Mouse (Mus musculus) midbrain, embryonic 11.5 days (tissue): ENCODE measurements at regions not wholly inside any gene's neighbourhood (a gene's known extent, or its start where the extent isn't known, plus 50 kb on each side); places are given as distances from the start of the nearest gene placed in this dataset.

Source experiments
- ATAC-seq: fragments of 200-750 bp; cut with Nextera tagmentation; 2 replicates; pipeline ENCODE4 v1.8.0; 2017; ENCODE audit warnings: moderate TSS enrichment, moderate library complexity; ENCODE audit not compliant: low FRiP score
- DNase-seq: peaks from one replicate; pipeline ENCODE4 v3.0.0; 2015; ENCODE audit warnings: low spot score; ENCODE audit errors: missing footprints
- H3K27ac ChIP-seq: fragments of 300-500 bp; sonication (generic); 2 replicates; pipeline ENCODE4 v1.5.1; 2014; ENCODE audit warnings: low read depth, low read length
- H3K27me3 ChIP-seq: fragments of 300-500 bp; sonication (generic); 2 replicates; pipeline ENCODE4 v1.6.1; 2014; ENCODE audit warnings: mild to moderate bottlenecking, low read length, moderate library complexity, mixed read lengths; ENCODE audit not compliant: control insufficient read depth, insufficient read depth
- H3K36me3 ChIP-seq: fragments of 300-500 bp; sonication (generic); 2 replicates; pipeline ENCODE4 v1.6.1; 2014; ENCODE audit warnings: mild to moderate bottlenecking, low read length, moderate library complexity, mixed read lengths; ENCODE audit not compliant: control insufficient read depth, insufficient read depth
- H3K4me1 ChIP-seq: fragments of 300-500 bp; sonication (generic); 2 replicates; pipeline ENCODE4 v1.6.1; 2014; ENCODE audit warnings: low read length; ENCODE audit not compliant: control insufficient read depth, insufficient read depth
- H3K4me2 ChIP-seq: fragments of 300-500 bp; sonication (generic); 2 replicates; pipeline ENCODE4 v1.6.1; 2014; ENCODE audit warnings: mild to moderate bottlenecking, moderate library complexity
- H3K4me3 ChIP-seq: fragments of 300-500 bp; sonication (generic); 2 replicates; pipeline ENCODE4 v1.5.1; 2014; ENCODE audit warnings: low read depth, low read length
- H3K9ac ChIP-seq: fragments of 300-500 bp; sonication (generic); 2 replicates; pipeline ENCODE4 v1.6.1; 2014; ENCODE audit warnings: low read length
- H3K9me3 ChIP-seq: fragments of 300-500 bp; sonication (generic); 2 replicates; pipeline ENCODE4 v1.6.1; 2016; ENCODE audit warnings: low read length; ENCODE audit not compliant: control insufficient read depth
- WGBS: fragments of 180-500 bp; shearing (Covaris S2); extraction: QIAGEN DNeasy Blood & Tissue Kit; methylation state at CpG from one replicate; pipeline ENCODE4 v1.1.7; 2014; 5-methylcytosine and 5-hydroxymethylcytosine counted together

- H3K9ac ChIP-seq = no peak overlapping the region
- H3K4me3 ChIP-seq = no peak overlapping the region
- no peak for DNase-seq
- ATAC-seq = no peak
- H3K36me3 ChIP-seq = no peaks in the 10 kb centered on the region
- H3K4me2 ChIP-seq = no peak overlapping the region
- WGBS = 90% methylated on average over 3 of the region's 3 CpGs
- H3K9me3 ChIP-seq = no peaks in the 10 kb centered on the region
- no peak overlapping the region for H3K27ac ChIP-seq
- H3K27me3 ChIP-seq = no peaks in the 10 kb centered on the region
- H3K4me1 ChIP-seq = no peaks in the 10 kb centered on the region; the same call in 1 of the 2 replicates
These were observed 164.0 kb downstream of the Dyrk2 start for GRCm38 (mm10) chr10:118706020-118706419.

DNA sequence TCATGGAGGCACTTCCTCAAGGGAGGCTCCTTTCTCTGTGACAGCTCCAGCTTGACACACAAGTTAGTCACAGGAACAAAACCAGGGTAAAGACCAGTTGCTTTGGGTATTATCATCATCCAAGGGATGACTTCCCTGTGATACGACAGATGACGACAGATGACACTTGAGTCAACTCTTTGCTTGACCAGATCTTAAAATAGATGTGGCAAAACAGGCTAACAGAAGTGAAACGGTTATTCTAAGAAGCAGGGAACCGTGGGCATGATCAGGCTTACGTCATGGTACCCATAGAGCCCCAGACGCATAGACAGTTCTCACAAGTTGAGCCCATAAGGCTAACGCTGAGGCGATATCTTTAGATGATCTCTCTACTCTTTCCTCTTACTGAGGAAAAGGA is 160.3 kb downstream of the Dyrk2 start:
- ATAC-seq = no peak
- H3K4me2 ChIP-seq = no peak overlapping the region
- H3K27ac ChIP-seq = no peak overlapping the region
- peaks cover 5% of the 10 kb centered on the region for H3K4me1 ChIP-seq
- no peaks in the 10 kb centered on the region for H3K9me3 ChIP-seq
- no peak overlapping the region for H3K4me3 ChIP-seq
- H3K9ac ChIP-seq = no peak overlapping the region
- no peaks in the 10 kb centered on the region for H3K27me3 ChIP-seq
- no peaks in the 10 kb centered on the region for H3K36me3 ChIP-seq
- 95% methylated on average over 8 of the region's 8 CpGs for WGBS
- no peak for DNase-seq

- Histone ChIP-seq H3K4me3 (no peak overlapping the region), H3K36me3 (no peaks in the 10 kb centered on the region), H3K4me1 (peaks cover 5% of the 10 kb centered on the region), H3K9me3 (no peaks in the 10 kb centered on the region), H3K4me2 (no peak overlapping the region), H3K9ac (no peak overlapping the region), H3K27ac (no peak overlapping the region), H3K27me3 (no peaks in the 10 kb centered on the region)
- ATAC-seq (peak; percentile 38; the same call in 1 of the 2 replicates), DNase-seq (peak; percentile 83)
- WGBS = 45% methylated on average over 3 of the region's 3 CpGs
These were observed 158.5 kb downstream of the Dyrk2 start for GRCm38 (mm10) chr10:118711529-118711928.

- no peak for DNase-seq
- ATAC-seq = no peak
- H3K27ac ChIP-seq = no peak overlapping the region
These were observed 158.1 kb downstream of the Dyrk2 start for GRCm38 (mm10) chr10:118711951-118712350.

DNA sequence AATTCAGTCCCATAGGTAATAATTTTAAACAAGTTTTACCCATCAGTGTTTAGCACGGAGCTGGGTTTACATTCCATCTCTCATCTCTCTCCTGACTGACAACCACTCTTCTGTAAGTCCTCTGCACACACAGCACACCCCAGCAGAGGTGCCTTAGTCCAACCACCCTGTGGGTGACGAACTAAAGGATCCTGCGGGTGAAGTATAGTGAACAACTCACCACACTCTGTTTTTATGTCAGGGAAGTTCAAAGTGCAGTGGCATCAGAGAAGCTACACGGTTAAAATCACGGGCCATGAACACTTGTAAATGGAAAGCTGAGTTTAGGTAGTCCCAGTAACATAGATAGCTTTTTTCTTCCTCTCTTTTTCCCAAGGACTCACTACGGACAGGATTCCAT is 157.1 kb downstream of the Dyrk2 start:
- H3K27ac ChIP-seq = no peak overlapping the region
- H3K9ac ChIP-seq = no peak overlapping the region
- H3K4me3 ChIP-seq = no peak overlapping the region
- no peaks in the 10 kb centered on the region for H3K36me3 ChIP-seq
- DNase-seq (no peak), ATAC-seq (no peak)
- H3K4me1 ChIP-seq = peaks cover 5% of the 10 kb centered on the region
- H3K27me3 ChIP-seq = no peaks in the 10 kb centered on the region
- no peaks in the 10 kb centered on the region for H3K9me3 ChIP-seq
- no peak overlapping the region for H3K4me2 ChIP-seq
- WGBS = 91% methylated on average over 6 of the region's 6 CpGs

More at GRCm38 (mm10) chr10:118711951-118712350, 158.1 kb downstream of the Dyrk2 start:
- H3K4me2 ChIP-seq = no peak overlapping the region
- H3K27me3 ChIP-seq = no peaks in the 10 kb centered on the region
- H3K9me3 ChIP-seq = no peaks in the 10 kb centered on the region
- peaks cover 5% of the 10 kb centered on the region for H3K4me1 ChIP-seq
- H3K36me3 ChIP-seq = no peaks in the 10 kb centered on the region
- no peak overlapping the region for H3K4me3 ChIP-seq
- H3K9ac ChIP-seq = no peak overlapping the region
- 86% methylated on average over 10 of the region's 10 CpGs for WGBS

DNA sequence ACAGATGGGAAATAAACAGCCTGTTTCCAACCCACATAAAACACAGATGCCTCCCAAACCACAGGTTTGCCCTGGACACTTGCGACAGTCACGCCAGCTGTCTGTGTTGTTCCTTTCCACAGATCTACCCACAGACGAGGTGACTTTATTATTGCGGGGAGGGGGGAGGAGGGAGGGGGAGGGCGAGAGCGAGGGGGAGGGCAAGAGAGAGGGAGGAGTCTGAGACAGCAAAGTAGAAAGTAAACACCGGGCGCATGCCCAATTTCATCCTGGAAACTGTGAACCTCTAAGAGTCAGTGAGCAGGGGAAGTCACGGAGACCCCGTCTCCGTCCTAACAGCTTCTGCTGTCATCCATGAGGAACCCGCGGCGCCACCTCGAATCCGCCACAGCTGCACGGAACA is 155.8 kb downstream of the Dyrk2 start:
- WGBS = 90% methylated on average over 17 of the region's 17 CpGs
- H3K36me3 ChIP-seq = no peaks in the 10 kb centered on the region

GRCm38 (mm10) chr10:118714595-118714994 is 155.4 kb downstream of the Dyrk2 start:
- Histone ChIP-seq H3K9ac (no peak overlapping the region), H3K27me3 (no peaks in the 10 kb centered on the region), H3K9me3 (no peaks in the 10 kb centered on the region), H3K36me3 (no peaks in the 10 kb centered on the region), H3K4me3 (no peak overlapping the region), H3K4me2 (no peak overlapping the region), H3K27ac (no peak overlapping the region), H3K4me1 (peaks cover 5% of the 10 kb centered on the region)
- ATAC-seq (no peak), DNase-seq (no peak)
- WGBS = 86% methylated on average over 4 of the region's 4 CpGs

More for the DNA sequence above, 155.8 kb downstream of the Dyrk2 start:
- Histone ChIP-seq H3K4me3 (no peak overlapping the region), H3K4me2 (no peak overlapping the region), H3K9ac (no peak overlapping the region), H3K4me1 (peaks cover 5% of the 10 kb centered on the region), H3K27me3 (no peaks in the 10 kb centered on the region), H3K9me3 (no peaks in the 10 kb centered on the region), H3K27ac (no peak overlapping the region)
- no peak for DNase-seq
- ATAC-seq = no peak

- WGBS = 50% methylated on average over 1 of the region's 1 CpGs
- Histone ChIP-seq H3K9me3 (no peaks in the 10 kb centered on the region), H3K4me1 (no peaks in the 10 kb centered on the region), H3K27ac (no peak overlapping the region), H3K27me3 (no peaks in the 10 kb centered on the region), H3K36me3 (no peaks in the 10 kb centered on the region), H3K9ac (no peak overlapping the region), H3K4me2 (no peak overlapping the region), H3K4me3 (no peak overlapping the region)
- DNase-seq = no peak
- ATAC-seq = no peak
These were observed 149.4 kb downstream of the Dyrk2 start for GRCm38 (mm10) chr10:118720630-118721029.

GRCm38 (mm10) chr10:118722132-118722551 is 147.9 kb downstream of the Dyrk2 start:
- H3K36me3 ChIP-seq = no peaks in the 10 kb centered on the region
- H3K27me3 ChIP-seq = no peaks in the 10 kb centered on the region
- WGBS = 53% methylated on average over 5 of the region's 5 CpGs
- no peak overlapping the region for H3K9ac ChIP-seq
- ATAC-seq (no peak), DNase-seq (no peak)
- no peak overlapping the region for H3K27ac ChIP-seq
- no peak overlapping the region for H3K4me3 ChIP-seq
- H3K9me3 ChIP-seq = no peaks in the 10 kb centered on the region
- H3K4me1 ChIP-seq = no peaks in the 10 kb centered on the region
- H3K4me2 ChIP-seq = no peak overlapping the region

DNA sequence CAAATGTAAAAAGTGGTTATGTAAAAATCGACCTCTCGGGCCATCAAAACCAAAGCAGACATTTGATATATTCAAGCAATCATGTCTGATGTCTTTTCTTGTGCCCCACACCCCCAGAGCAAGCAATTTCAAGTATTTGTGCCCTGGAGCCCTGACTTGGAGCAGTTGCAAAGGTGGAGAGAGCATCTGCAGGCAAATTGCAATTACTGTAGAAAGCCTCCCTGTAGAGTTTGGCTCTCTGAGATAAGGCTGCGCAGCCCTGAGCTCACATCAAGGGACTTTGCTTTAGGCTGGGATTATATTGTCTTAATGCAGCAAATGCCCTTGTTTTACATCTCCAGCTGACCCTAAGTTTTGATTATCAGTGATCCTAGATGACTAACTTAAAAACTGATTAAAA is 147.3 kb downstream of the Dyrk2 start:
- no peaks in the 10 kb centered on the region for H3K27me3 ChIP-seq
- H3K27ac ChIP-seq = no peak overlapping the region
- ATAC-seq (no peak), DNase-seq (no peak)
- no peaks in the 10 kb centered on the region for H3K36me3 ChIP-seq
- no peak overlapping the region for H3K9ac ChIP-seq
- H3K4me2 ChIP-seq = no peak overlapping the region
- no peaks in the 10 kb centered on the region for H3K9me3 ChIP-seq
- no peak overlapping the region for H3K4me3 ChIP-seq
- WGBS = 54% methylated on average over 3 of the region's 3 CpGs
- no peaks in the 10 kb centered on the region for H3K4me1 ChIP-seq
